Mouse (Mus musculus) forebrain, embryonic 11.5 days (tissue): ENCODE measurements around the gene Slc1a2. TPM values are rescaled to one million over a fixed set of nuclear protein-coding genes. Genes with fewer than 3 reads are reported as not detected.

Experiments
- ATAC-seq: fragments of 200-750 bp; cut with Nextera tagmentation; replicated peaks from 2 replicates; pipeline ENCODE4 v1.8.0; 2017; ENCODE audit warnings: moderate TSS enrichment; ENCODE audit not compliant: low FRiP score
- DNase-seq: peaks from one replicate; pipeline ENCODE4 v3.0.0-alpha.2; 2017; ENCODE audit warnings: low spot score
- H3K27ac ChIP-seq: fragments of 300-500 bp; sonication (generic); 2 replicates; pipeline ENCODE4 v1.5.1; 2014; ENCODE audit warnings: low read depth, low read length
- H3K27me3 ChIP-seq: fragments of 300-500 bp; sonication (generic); 2 replicates; pipeline ENCODE4 v1.6.1; 2014; ENCODE audit warnings: mild to moderate bottlenecking, low read length, mixed read lengths; ENCODE audit not compliant: control insufficient read depth, insufficient read depth
- H3K36me3 ChIP-seq: fragments of 300-500 bp; sonication (generic); 2 replicates; pipeline ENCODE4 v1.6.1; 2014; ENCODE audit warnings: mild to moderate bottlenecking, low read length, moderate library complexity, mixed read lengths; ENCODE audit not compliant: control insufficient read depth, insufficient read depth
- H3K4me1 ChIP-seq: fragments of 300-500 bp; sonication (generic); replicated peaks from 2 replicates; pipeline ENCODE4 v1.6.1; 2014; ENCODE audit warnings: low read length, mixed read lengths; ENCODE audit not compliant: control insufficient read depth, insufficient read depth
- H3K4me2 ChIP-seq: fragments of 300-500 bp; sonication (generic); 2 replicates; pipeline ENCODE4 v1.6.1; 2014; ENCODE audit warnings: low read depth, mild to moderate bottlenecking, low read length, moderate library complexity, mixed read lengths; ENCODE audit not compliant: severe bottlenecking
- H3K4me3 ChIP-seq: fragments of 300-500 bp; sonication (generic); 2 replicates; pipeline ENCODE4 v1.5.1; 2014; ENCODE audit warnings: low read depth, low read length
- H3K9ac ChIP-seq: fragments of 300-500 bp; sonication (generic); 2 replicates; pipeline ENCODE4 v1.6.1; 2014; ENCODE audit warnings: low read length
- H3K9me3 ChIP-seq: fragments of 300-500 bp; sonication (generic); 2 replicates; pipeline ENCODE4 v1.6.1; 2016; ENCODE audit warnings: low read length, mixed read lengths; ENCODE audit not compliant: control insufficient read depth
- WGBS: fragments of 180-500 bp; shearing (Covaris S2); extraction: QIAGEN DNeasy Blood & Tissue Kit; methylation state at CpG from one replicate; pipeline ENCODE4 v1.1.7; 2014; 5-methylcytosine and 5-hydroxymethylcytosine counted together
- polyA plus RNA-seq: library from polyadenylated mRNA; unstranded; fragments of >200 nt; fragmentation: Nextera tagmentation; extraction: Ambion mirVana; gene quantifications from 2 replicates; pipeline ENCODE4 v1.2.1, GENCODE M21; 2014

The Slc1a2 gene
- polyA plus RNA-seq = 7.7 and 8.0 TPM in 2 replicates

- ATAC-seq (peak; percentile 43), DNase-seq (peak; percentile 64)
- Histone ChIP-seq H3K4me3 (peak within 1 kb of the TSS; percentile 68), H3K27me3 (peaks cover 2% of the 10 kb centered on the region; the same call in 1 of the 2 replicates), H3K27ac (peak within 1 kb of the TSS; percentile 78), H3K9me3 (no peaks in the 10 kb centered on the region), H3K9ac (peak within 1 kb of the TSS; percentile 78), H3K4me2 (peak within 1 kb of the TSS; percentile 96), H3K4me1 (peaks cover 19% of the 10 kb centered on the region), H3K36me3 (no peaks in the 10 kb centered on the region)
- under 1% methylated on average over 20 of the region's 20 CpGs for WGBS
Observed at GRCm38 (mm10) chr2:102658163-102658660, at the start of gene Slc1a2. Gene Slc1a2 (plus strand): TSS chr2:102658659.

- no peak overlapping the region for H3K27ac ChIP-seq
- H3K36me3 ChIP-seq = no peaks in the 10 kb centered on the region
- DNase-seq (no peak), ATAC-seq (no peak)
- no peaks in the 10 kb centered on the region for H3K4me1 ChIP-seq
- no peak overlapping the region for H3K9ac ChIP-seq
- no peak overlapping the region for H3K4me2 ChIP-seq
- H3K4me3 ChIP-seq = no peak overlapping the region
- no peaks in the 10 kb centered on the region for H3K27me3 ChIP-seq
- WGBS = 95% methylated on average over 4 of the region's 4 CpGs
- H3K9me3 ChIP-seq = no peaks in the 10 kb centered on the region
Observed at GRCm38 (mm10) chr2:102610485-102610884, 48.0 kb upstream of the Slc1a2 start.

GRCm38 (mm10) chr2:102616637-102617036 is 41.8 kb upstream of the Slc1a2 start:
- Histone ChIP-seq H3K27me3 (no peaks in the 10 kb centered on the region), H3K36me3 (no peaks in the 10 kb centered on the region), H3K4me2 (no peak overlapping the region), H3K27ac (no peak overlapping the region), H3K9ac (no peak overlapping the region), H3K4me1 (peaks cover 5% of the 10 kb centered on the region; the same call in 1 of the 2 replicates), H3K9me3 (no peaks in the 10 kb centered on the region), H3K4me3 (no peak overlapping the region)
- DNase-seq (no peak), ATAC-seq (no peak)
- WGBS = 88% methylated on average over 2 of the region's 2 CpGs

GRCm38 (mm10) chr2:102620744-102621429 is 37.6 kb upstream of the Slc1a2 start:
- no peaks in the 10 kb centered on the region for H3K9me3 ChIP-seq
- peaks cover 5% of the 10 kb centered on the region; the same call in 1 of the 2 replicates for H3K4me1 ChIP-seq
- peak; percentile 55 for ATAC-seq
- 0 out of 2 replicates have a peak overlapping the region, but pooled peaks have one; percentile 18 for H3K27ac ChIP-seq
- no peaks in the 10 kb centered on the region for H3K27me3 ChIP-seq
- no peak overlapping the region for H3K4me2 ChIP-seq
- DNase-seq = no peak
- no peaks in the 10 kb centered on the region for H3K36me3 ChIP-seq
- 63% methylated on average over 12 of the region's 12 CpGs for WGBS
- no peak overlapping the region for H3K9ac ChIP-seq
- no peak overlapping the region for H3K4me3 ChIP-seq

GRCm38 (mm10) chr2:102622176-102622575 is 36.3 kb upstream of the Slc1a2 start:
- H3K9ac ChIP-seq = no peak overlapping the region
- ATAC-seq (no peak), DNase-seq (no peak)
- no peak overlapping the region for H3K27ac ChIP-seq
- 90% methylated on average over 5 of the region's 5 CpGs for WGBS
- no peak overlapping the region for H3K4me2 ChIP-seq
- H3K36me3 ChIP-seq = no peaks in the 10 kb centered on the region
- no peak overlapping the region for H3K4me3 ChIP-seq
- peaks cover 5% of the 10 kb centered on the region; the same call in 1 of the 2 replicates for H3K4me1 ChIP-seq
- H3K27me3 ChIP-seq = no peaks in the 10 kb centered on the region
- no peaks in the 10 kb centered on the region for H3K9me3 ChIP-seq

- Histone ChIP-seq H3K4me2 (no peak overlapping the region), H3K9ac (no peak overlapping the region), H3K27ac (no peak overlapping the region), H3K27me3 (no peaks in the 10 kb centered on the region), H3K36me3 (no peaks in the 10 kb centered on the region), H3K4me3 (no peak overlapping the region), H3K9me3 (no peaks in the 10 kb centered on the region), H3K4me1 (peaks cover 5% of the 10 kb centered on the region; the same call in 1 of the 2 replicates)
- ATAC-seq (no peak), DNase-seq (no peak)
Observed at GRCm38 (mm10) chr2:102622943-102623342, 35.5 kb upstream of the Slc1a2 start.

- Histone ChIP-seq H3K9ac (no peak overlapping the region), H3K36me3 (no peaks in the 10 kb centered on the region), H3K27ac (no peak overlapping the region), H3K27me3 (no peaks in the 10 kb centered on the region), H3K4me3 (no peak overlapping the region), H3K4me2 (no peak overlapping the region), H3K9me3 (no peaks in the 10 kb centered on the region), H3K4me1 (peaks cover 5% of the 10 kb centered on the region; the same call in 1 of the 2 replicates)
- no peak for DNase-seq
- WGBS = 84% methylated on average over 1 of the region's 1 CpGs
- ATAC-seq = no peak
Observed at GRCm38 (mm10) chr2:102624538-102624937, 33.9 kb upstream of the Slc1a2 start.

GRCm38 (mm10) chr2:102632361-102632760 is 26.1 kb upstream of the Slc1a2 start:
- Histone ChIP-seq H3K4me2 (no peak overlapping the region), H3K4me3 (no peak overlapping the region), H3K9ac (no peak overlapping the region), H3K27ac (no peak overlapping the region), H3K36me3 (no peaks in the 10 kb centered on the region), H3K4me1 (no peaks in the 10 kb centered on the region), H3K9me3 (no peaks in the 10 kb centered on the region), H3K27me3 (no peaks in the 10 kb centered on the region)
- ATAC-seq (no peak), DNase-seq (no peak)
- 89% methylated on average over 4 of the region's 4 CpGs for WGBS

- ATAC-seq = no peak
- no peak overlapping the region for H3K4me2 ChIP-seq
- WGBS = 94% methylated on average over 1 of the region's 1 CpGs
- no peak overlapping the region for H3K27ac ChIP-seq
- no peak overlapping the region for H3K4me3 ChIP-seq
- no peaks in the 10 kb centered on the region for H3K36me3 ChIP-seq
- no peaks in the 10 kb centered on the region for H3K27me3 ChIP-seq
- H3K4me1 ChIP-seq = no peaks in the 10 kb centered on the region
- no peaks in the 10 kb centered on the region for H3K9me3 ChIP-seq
- H3K9ac ChIP-seq = no peak overlapping the region
- DNase-seq = no peak
Observed at GRCm38 (mm10) chr2:102634010-102634409, 24.4 kb upstream of the Slc1a2 start.
